Mouse (Mus musculus) MEL (cell line): Measurements from ENCODE around the gene A930018P22Rik. TPM values are rescaled to one million over a fixed set of nuclear protein-coding genes. Genes with fewer than 3 reads are reported as not detected.

ENCODE experiments used
- DNase-seq: peaks from one replicate; pipeline ENCODE4 v3.0.0; 2011; ENCODE audit warnings: low read depth, low spot score
- H3K27ac ChIP-seq: 2 replicates; pipeline ENCODE4 v1.5.1; 2012; ENCODE audit warnings: low read depth, mild to moderate bottlenecking, control low read depth, low read length, moderate library complexity; ENCODE audit not compliant: control insufficient read depth
- H3K27me3 ChIP-seq, 2 experiments: fragments of 150-350 bp in 1 of 2; sonication (generic) in 1 of 2; 2 replicates each; pipeline ENCODE4 v1.6.1; 2012; ENCODE audit warnings: low read length in 2 of 2, mild to moderate bottlenecking in 2 of 2, improper control_type of control experiment in 1 of 2, moderate library complexity in 1 of 2; ENCODE audit not compliant: insufficient read depth in 2 of 2, control insufficient read depth in 1 of 2
- H3K36me3 ChIP-seq, 2 experiments: 2 replicates each; pipeline ENCODE4 v1.6.1; 2012 to 2014; ENCODE audit warnings: low read length in 2 of 2, improper control_type of control experiment in 1 of 2, inconsistent platforms in 1 of 2, mild to moderate bottlenecking in 1 of 2; ENCODE audit not compliant: insufficient read depth in 2 of 2, control insufficient read depth in 1 of 2
- H3K4me1 ChIP-seq, 2 experiments: fragments of 150-350 bp in 1 of 2; sonication (generic) in 1 of 2; 2 replicates each; pipeline ENCODE4 v1.6.1; 2012; ENCODE audit warnings: low read length in 2 of 2, improper control_type of control experiment in 1 of 2, mild to moderate bottlenecking in 1 of 2; ENCODE audit not compliant: insufficient read depth in 2 of 2, control insufficient read depth in 1 of 2
- H3K4me3 ChIP-seq, 2 experiments: fragments of 150-350 bp in 1 of 2; sonication (generic) in 1 of 2; 2 replicates each; pipeline ENCODE4 v1.5.1; 2012; ENCODE audit warnings: low read depth in 2 of 2, low read length in 2 of 2, mild to moderate bottlenecking in 2 of 2, moderate library complexity in 2 of 2, control low read depth in 1 of 2, improper control_type of control experiment in 1 of 2; ENCODE audit not compliant: control insufficient read depth in 1 of 2, insufficient read depth in 1 of 2
- H3K79me2 ChIP-seq: 2 replicates; pipeline ENCODE4 v1.6.1; 2012; ENCODE audit warnings: mild to moderate bottlenecking, low read length, moderate library complexity; ENCODE audit not compliant: control insufficient read depth, poor library complexity, insufficient read depth
- H3K9ac ChIP-seq: 2 replicates; pipeline ENCODE4 v1.6.1; 2012; ENCODE audit warnings: low read depth, mild to moderate bottlenecking, control low read depth, low read length, moderate library complexity; ENCODE audit not compliant: control insufficient read depth, poor library complexity, severe bottlenecking
- H3K9me3 ChIP-seq: fragments of 150-350 bp; sonication (generic); replicated peaks from 2 replicates; pipeline ENCODE4 v1.6.1; 2012; ENCODE audit warnings: mild to moderate bottlenecking, low read length, improper control_type of control experiment, moderate library complexity; ENCODE audit not compliant: insufficient read depth
- CHD2 ChIP-seq: IDR thresholded peaks from 2 replicates; pipeline ENCODE4 v1.6.1; 2011; ENCODE audit warnings: low read length, improper control_type of control experiment
- CTCF ChIP-seq, 3 experiments: IDR thresholded peaks in 2 of 3; conservative IDR thresholded peaks in 1 of 3; 2 replicates each; pipeline ENCODE4 v1.5.1; 2011 to 2012; ENCODE audit warnings: low read length in 3 of 3, low read depth in 2 of 3, mild to moderate bottlenecking in 2 of 3, improper control_type of control experiment in 1 of 3, inconsistent platforms in 1 of 3, mixed read lengths in 1 of 3, moderate library complexity in 1 of 3; ENCODE audit not compliant: control insufficient read depth in 1 of 3, insufficient read depth in 1 of 3, poor library complexity in 1 of 3, severe bottlenecking in 1 of 3
- GATA1 ChIP-seq: IDR thresholded peaks from 2 replicates; pipeline ENCODE4 v1.6.1; 2011; ENCODE audit warnings: low read depth, low read length, improper control_type of control experiment
- HCFC1 ChIP-seq: IDR thresholded peaks from 2 replicates; pipeline ENCODE4 v1.6.1; 2012; ENCODE audit warnings: low read depth, mild to moderate bottlenecking, inconsistent platforms, low read length, improper control_type of control experiment, moderate library complexity
- JUND ChIP-seq: IDR thresholded peaks from 2 replicates; pipeline ENCODE4 v1.6.1; 2011; ENCODE audit warnings: low read depth, mild to moderate bottlenecking, improper control_type of control experiment, low read length
- MAFK ChIP-seq: IDR thresholded peaks from 2 replicates; pipeline ENCODE4 v1.6.1; 2011; ENCODE audit warnings: low read depth, mild to moderate bottlenecking, low read length, improper control_type of control experiment, borderline replicate concordance
- MAX ChIP-seq: IDR thresholded peaks from 2 replicates; pipeline ENCODE4 v1.6.1; 2011; ENCODE audit warnings: low read length, improper control_type of control experiment
- MXI1 ChIP-seq: IDR thresholded peaks from 2 replicates; pipeline ENCODE4 v1.6.1; 2011; ENCODE audit warnings: mild to moderate bottlenecking, low read depth, low read length, improper control_type of control experiment
- MYB ChIP-seq: IDR thresholded peaks from 2 replicates; pipeline ENCODE4 v1.6.1; 2011; ENCODE audit warnings: mild to moderate bottlenecking, low read depth, low read length, improper control_type of control experiment
- MYC ChIP-seq: IDR thresholded peaks from 2 replicates; pipeline ENCODE4 v1.6.1; 2011; ENCODE audit warnings: low read depth, mild to moderate bottlenecking, low read length, improper control_type of control experiment, moderate library complexity
- NELFE ChIP-seq: IDR thresholded peaks from 2 replicates; pipeline ENCODE4 v1.6.1; 2011; ENCODE audit warnings: low read depth, low read length, improper control_type of control experiment
- NRF1 ChIP-seq: IDR thresholded peaks from 2 replicates; pipeline ENCODE4 v1.6.1; 2014; ENCODE audit warnings: low read depth, mild to moderate bottlenecking, inconsistent platforms, low read length, improper control_type of control experiment, moderate library complexity; ENCODE audit not compliant: poor library complexity, insufficient read depth, severe bottlenecking
- POLR2A ChIP-seq, 2 experiments: IDR thresholded peaks; 2 replicates each; pipeline ENCODE4 v1.6.1; 2011 to 2012; ENCODE audit warnings: low read length in 2 of 2, mild to moderate bottlenecking in 2 of 2, control low read depth in 1 of 2, improper control_type of control experiment in 1 of 2, low read depth in 1 of 2, moderate library complexity in 1 of 2; ENCODE audit not compliant: control insufficient read depth in 1 of 2, insufficient read depth in 1 of 2, poor library complexity in 1 of 2
- POLR2AphosphoS5 ChIP-seq: IDR thresholded peaks from 2 replicates; pipeline ENCODE4 v1.6.1; 2012; ENCODE audit warnings: low read depth, borderline replicate concordance, mild to moderate bottlenecking, inconsistent platforms, low read length, moderate library complexity, mixed read lengths
- SIN3A ChIP-seq: IDR thresholded peaks from 2 replicates; pipeline ENCODE4 v1.6.1; 2012; ENCODE audit warnings: low read length, improper control_type of control experiment, inconsistent platforms
- TCF12 ChIP-seq: IDR thresholded peaks from 2 replicates; pipeline ENCODE4 v1.6.1; 2014; ENCODE audit warnings: low read depth, mild to moderate bottlenecking, inconsistent platforms, low read length, improper control_type of control experiment, moderate library complexity
- USF1 ChIP-seq: IDR thresholded peaks from 2 replicates; pipeline ENCODE4 v1.6.1; 2014; ENCODE audit warnings: low read depth, mild to moderate bottlenecking, inconsistent platforms, low read length, improper control_type of control experiment, moderate library complexity
- USF2 ChIP-seq, 2 experiments: IDR thresholded peaks; 2 replicates each; pipeline ENCODE4 v1.6.1; 2011 to 2012; ENCODE audit warnings: improper control_type of control experiment in 2 of 2, low read length in 2 of 2, borderline replicate concordance in 1 of 2, inconsistent platforms in 1 of 2, low read depth in 1 of 2, mild to moderate bottlenecking in 1 of 2; ENCODE audit not compliant: insufficient read depth in 1 of 2
- ZKSCAN1 ChIP-seq: IDR thresholded peaks from 2 replicates; pipeline ENCODE4 v1.6.1; 2012; ENCODE audit warnings: low read depth, mild to moderate bottlenecking, inconsistent platforms, low read length, improper control_type of control experiment, moderate library complexity
- ZMIZ1 ChIP-seq: IDR thresholded peaks from 2 replicates; pipeline ENCODE4 v1.6.1; 2012; ENCODE audit warnings: low read depth, mild to moderate bottlenecking, inconsistent platforms, low read length, improper control_type of control experiment, moderate library complexity
- polyA plus RNA-seq, 2 experiments: library from polyadenylated mRNA; stranded (reverse) in 1 of 2; unstranded in 1 of 2; fragments of >175 nt in 1 of 2; fragments of >200 nt in 1 of 2; gene quantifications; 2 replicates each; pipeline versions ENCODE4 v1.2.1 to v1.2.4; 2012; ENCODE audit warnings: low replicate concordance in 2 of 2, low read depth in 1 of 2; ENCODE audit not compliant: insufficient read length in 2 of 2, insufficient read depth in 1 of 2, missing spikeins in 1 of 2
- total RNA-seq: library from RNA; depleted of rRNA; stranded (reverse); fragments of 300-350 nt; gene quantifications from 2 replicates; pipeline ENCODE4 v1.2.3, GENCODE M21; 2012

The A930018P22Rik gene
- total and polyA plus RNA-seq, 3 experiments: not detected

- no peaks in the 10 kb centered on the region for H3K9me3 ChIP-seq
- H3K4me1 ChIP-seq: peaks cover 0 to 7% of the 10 kb centered on the region in 2 experiments; a peak in 2 of 4 replicates
- H3K4me3 ChIP-seq: no peak overlapping the region
- TF ChIP-seq POLR2A (IDR thresholded peaks at IDR 0.05; ENCODE audit: control insufficient read depth in 1 of 2, insufficient read depth in 1 of 2, low read depth in 1 of 2, low read length in 2 of 2, poor library complexity in 1 of 2) (no peak), USF1 (no peak), USF2 (IDR thresholded peaks at IDR 0.05; ENCODE audit: borderline replicate concordance in 1 of 2, insufficient read depth in 1 of 2, low read depth in 1 of 2, low read length in 2 of 2) (no peak), MAFK (no peak), TCF12 (no peak)
- no peak overlapping the region for H3K9ac ChIP-seq
- H3K27ac ChIP-seq: no peak overlapping the region
- no peaks in the 10 kb centered on the region for H3K79me2 ChIP-seq
- DNase-seq: peak; percentile 55
- peaks cover 1 to 3% of the 10 kb centered on the region in 2 experiments; a peak in 2 of 4 replicates for H3K27me3 ChIP-seq
- peaks cover 0 to 5% of the 10 kb centered on the region in 2 experiments; a peak in 2 of 4 replicates for H3K36me3 ChIP-seq
Observed at GRCm38 (mm10) chr2:104132266-104132859, 9.8 kb downstream of the A930018P22Rik start.

GRCm38 (mm10) chr2:104133042-104133810 lies 10.7 kb downstream of the A930018P22Rik start:
- no peaks in the 10 kb centered on the region for H3K79me2 ChIP-seq
- TF ChIP-seq GATA1: no peak
- TF ChIP-seq JUND: no peak
- TF ChIP-seq HCFC1: no peak
- TF ChIP-seq ZKSCAN1: no peak
- no peak for TF ChIP-seq CTCF (IDR thresholded peaks at IDR 0.05 in 2 of 3, conservative IDR thresholded peaks at IDR 0.05 in 1 of 3; ENCODE audit: control insufficient read depth in 1 of 3, insufficient read depth in 1 of 3, low read depth in 2 of 3, low read length in 3 of 3, poor library complexity in 1 of 3, severe bottlenecking in 1 of 3)
- TF ChIP-seq CHD2: no peak
- no peak for TF ChIP-seq MAFK
- TF ChIP-seq NRF1: no peak
- TF ChIP-seq USF2 (IDR thresholded peaks at IDR 0.05; ENCODE audit: borderline replicate concordance in 1 of 2, insufficient read depth in 1 of 2, low read depth in 1 of 2, low read length in 2 of 2): no peak
- no peak for TF ChIP-seq MXI1
- no peak for TF ChIP-seq MYB
- no peak for TF ChIP-seq ZMIZ1
- no peak for TF ChIP-seq NELFE
- TF ChIP-seq MAX: no peak
- TF ChIP-seq MYC: no peak
- no peak for TF ChIP-seq POLR2A (IDR thresholded peaks at IDR 0.05; ENCODE audit: control insufficient read depth in 1 of 2, insufficient read depth in 1 of 2, low read depth in 1 of 2, low read length in 2 of 2, poor library complexity in 1 of 2)
- TF ChIP-seq POLR2AphosphoS5: no peak
- no peak for TF ChIP-seq SIN3A
- TF ChIP-seq, all 39 proteins: peak for 0
- H3K36me3 ChIP-seq: peaks cover 0 to 5% of the 10 kb centered on the region in 2 experiments; a peak in 2 of 4 replicates
- 0 out of 4 replicates have a peak, but pooled peaks cover 0 to 1% of the 10 kb centered on the region in 2 experiments for H3K27me3 ChIP-seq
- no peak overlapping the region for H3K4me3 ChIP-seq
- no peak overlapping the region for H3K9ac ChIP-seq
- DNase-seq: no peak
- H3K27ac ChIP-seq: no peak overlapping the region
- H3K4me1 ChIP-seq: peaks cover 0 to 7% of the 10 kb centered on the region in 2 experiments; a peak in 2 of 4 replicates
- no peaks in the 10 kb centered on the region for H3K9me3 ChIP-seq
